Mouse (Mus musculus) megakaryocyte, embryonic 14.5 days (primary cell): ENCODE measurements around the gene Lrmda.

Source experiments
- FLI1 ChIP-seq: IDR thresholded peaks from 2 replicates; pipeline ENCODE4 v1.6.1; 2012; ENCODE audit warnings: low read length, inconsistent platforms, mixed read lengths
- GATA1 ChIP-seq: IDR thresholded peaks from 3 replicates; pipeline ENCODE4 v1.6.1; 2012; ENCODE audit warnings: mixed read lengths, low read length, inconsistent platforms, borderline replicate concordance

DNA sequence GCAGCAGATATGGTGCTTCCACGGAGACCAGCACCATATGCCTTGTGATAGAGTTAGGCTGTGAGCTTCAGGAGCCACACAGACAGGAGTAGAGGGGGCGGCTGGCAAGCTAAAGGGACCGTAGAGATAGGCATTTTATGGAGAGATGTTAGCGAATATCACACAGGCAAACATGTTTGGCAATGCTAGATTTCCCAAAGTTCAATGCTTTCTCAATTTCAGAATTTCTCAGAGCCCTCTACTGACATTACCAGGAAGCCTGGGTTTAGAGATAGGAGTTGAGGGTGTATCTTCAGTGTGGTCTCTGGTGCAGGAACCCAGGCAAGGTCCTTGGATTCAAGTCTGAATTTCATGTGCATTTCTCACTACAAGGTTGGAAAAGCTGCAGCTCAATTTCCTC lies 36.7 kb downstream of the Lrmda start:
- TF ChIP-seq FLI1 (no peak), GATA1 (no peak)
